Mouse (Mus musculus): ENCODE results near the gene Zc2hc1c. TPM values are rescaled to one million over a fixed set of nuclear protein-coding genes. Genes with fewer than 3 reads are reported as not detected.

Gene Zc2hc1c
- polyA plus RNA-seq, 1 experiment from 2014 or later = 1.6 TPM

DNA sequence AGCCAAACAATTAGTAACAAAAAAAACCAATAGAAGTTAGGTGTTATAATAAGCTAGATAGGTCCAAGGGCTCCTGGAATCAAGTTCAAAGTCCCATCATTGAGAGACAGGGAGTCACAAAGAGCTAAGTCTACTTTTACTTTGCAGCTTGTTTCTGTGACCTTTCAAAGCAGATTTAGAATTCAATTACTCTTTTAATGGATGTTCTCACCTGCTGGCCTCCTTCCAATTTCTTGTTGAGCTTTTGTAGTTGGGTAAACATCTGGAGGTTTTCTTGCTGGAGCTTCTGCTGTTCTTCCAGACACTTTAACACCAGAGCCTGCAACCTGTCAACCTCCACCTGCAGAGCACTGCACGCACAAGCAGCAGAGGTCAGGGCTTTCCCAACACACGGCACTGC lies 14.9 kb downstream of the Zc2hc1c start:
- Histone ChIP-seq H3K27me3 (no peaks in the 10 kb centered on the region), H3K9me3 (no peaks in the 10 kb centered on the region), H3K27ac (no peak overlapping the region), H3K4me2 (no peak overlapping the region), H3K9ac (no peak overlapping the region), H3K4me1 (no peaks in the 10 kb centered on the region), H3K36me3 (replicated peaks) (peaks cover 86% of the 10 kb centered on the region), H3K4me3 (replicated peaks) (no peak overlapping the region)
- ATAC-seq (ENCODE audit: low FRiP score) = no peak
- WGBS = 88% methylated on average over 2 of the region's 2 CpGs

DNA sequence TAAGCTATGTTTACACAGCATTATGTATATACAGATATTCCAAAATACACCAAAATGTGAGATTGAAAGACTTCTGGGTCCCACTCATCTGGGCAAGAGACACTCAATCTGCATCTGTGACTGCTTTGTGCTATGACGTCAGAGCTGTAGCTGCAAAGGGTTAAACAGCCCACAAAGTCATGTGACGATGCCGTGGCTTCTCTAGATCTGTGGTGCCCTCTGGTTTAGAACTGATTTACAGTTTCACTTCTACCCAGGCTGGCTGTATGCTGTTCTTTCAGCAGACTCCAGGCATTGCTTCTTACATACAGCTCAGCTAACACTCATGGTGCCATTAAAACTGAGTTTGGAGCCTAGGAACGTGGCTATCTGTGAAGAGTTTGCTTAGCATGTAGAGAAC lies 16.3 kb downstream of the Zc2hc1c start:
- no peaks in the 10 kb centered on the region for H3K4me1 ChIP-seq
- no peak overlapping the region for H3K27ac ChIP-seq
- H3K4me3 ChIP-seq (replicated peaks) = no peak overlapping the region
- H3K9me3 ChIP-seq = no peaks in the 10 kb centered on the region
- ATAC-seq (ENCODE audit: low FRiP score) = no peak
- H3K36me3 ChIP-seq (replicated peaks) = peaks cover 92% of the 10 kb centered on the region
- no peaks in the 10 kb centered on the region for H3K27me3 ChIP-seq
- no peak overlapping the region for H3K9ac ChIP-seq
- no peak overlapping the region for H3K4me2 ChIP-seq
- WGBS = 79% methylated on average over 4 of the region's 4 CpGs

DNA sequence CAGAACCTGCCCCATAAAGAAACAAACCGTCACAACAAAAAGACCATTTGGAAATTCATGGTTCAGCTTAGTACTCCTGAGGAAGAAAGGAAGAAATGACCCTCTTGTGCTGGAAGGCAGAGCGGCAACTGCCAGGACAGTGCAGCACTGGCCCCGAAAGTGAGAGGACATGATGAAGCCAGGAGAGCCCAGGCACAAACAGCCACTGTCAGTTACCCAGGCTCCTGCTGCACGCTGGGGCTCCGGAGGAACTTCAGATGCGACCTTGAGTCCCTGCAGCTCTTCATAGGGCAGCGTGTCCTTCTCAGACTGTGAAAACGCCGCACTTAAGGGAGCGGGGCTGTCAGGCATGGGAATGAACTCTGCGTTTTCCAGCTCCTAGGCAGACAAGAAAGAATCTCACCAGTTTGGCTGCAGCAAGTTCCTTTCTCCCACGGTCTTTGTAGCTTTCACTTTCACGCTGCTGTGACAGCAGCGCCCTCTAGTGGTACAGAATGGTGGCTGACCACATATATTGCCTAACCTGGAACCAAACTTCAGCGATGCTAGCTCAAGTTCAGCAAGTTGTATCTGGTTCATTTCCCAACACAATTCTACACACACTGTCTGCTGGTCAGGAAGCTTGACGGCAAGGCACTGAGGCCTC lies 17.0 kb downstream of the Zc2hc1c start:
- H3K4me3 ChIP-seq (replicated peaks) = no peak overlapping the region
- H3K9ac ChIP-seq = no peak overlapping the region
- H3K27me3 ChIP-seq = no peaks in the 10 kb centered on the region
- H3K27ac ChIP-seq = no peak overlapping the region
- no peak overlapping the region for H3K4me2 ChIP-seq
- 53% methylated on average over 16 of the region's 16 CpGs for WGBS
- no peak for ATAC-seq (ENCODE audit: low FRiP score)
- H3K9me3 ChIP-seq = no peaks in the 10 kb centered on the region
- no peaks in the 10 kb centered on the region for H3K4me1 ChIP-seq
- H3K36me3 ChIP-seq (replicated peaks) = peaks cover 92% of the 10 kb centered on the region

DNA sequence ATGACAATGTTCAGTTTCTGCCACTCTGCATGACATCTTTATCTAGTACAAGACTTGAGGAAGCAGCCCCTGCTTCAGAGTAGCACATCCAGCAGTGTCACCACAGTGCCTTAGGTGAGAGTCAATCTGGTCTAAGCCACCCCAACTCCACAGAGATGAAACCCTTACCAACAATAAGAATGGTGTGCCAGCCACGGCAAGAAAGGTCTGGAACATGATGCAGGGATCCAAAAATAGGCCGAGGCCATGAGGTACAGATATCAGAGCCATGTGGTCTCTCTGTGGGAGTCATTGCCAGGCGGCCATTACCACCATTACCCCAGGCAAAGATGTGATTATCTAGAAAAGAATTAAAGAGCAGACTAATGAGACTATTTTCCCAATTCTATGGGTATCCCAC lies 20.3 kb downstream of the Zc2hc1c start:
- Histone ChIP-seq H3K27me3 (no peaks in the 10 kb centered on the region), H3K9ac (no peak overlapping the region), H3K4me2 (no peak overlapping the region), H3K9me3 (no peaks in the 10 kb centered on the region), H3K36me3 (replicated peaks) (peaks cover 94% of the 10 kb centered on the region), H3K27ac (no peak overlapping the region), H3K4me3 (replicated peaks) (no peak overlapping the region), H3K4me1 (no peaks in the 10 kb centered on the region)
- ATAC-seq (ENCODE audit: low FRiP score) = no peak
- WGBS = 78% methylated on average over 3 of the region's 3 CpGs

DNA sequence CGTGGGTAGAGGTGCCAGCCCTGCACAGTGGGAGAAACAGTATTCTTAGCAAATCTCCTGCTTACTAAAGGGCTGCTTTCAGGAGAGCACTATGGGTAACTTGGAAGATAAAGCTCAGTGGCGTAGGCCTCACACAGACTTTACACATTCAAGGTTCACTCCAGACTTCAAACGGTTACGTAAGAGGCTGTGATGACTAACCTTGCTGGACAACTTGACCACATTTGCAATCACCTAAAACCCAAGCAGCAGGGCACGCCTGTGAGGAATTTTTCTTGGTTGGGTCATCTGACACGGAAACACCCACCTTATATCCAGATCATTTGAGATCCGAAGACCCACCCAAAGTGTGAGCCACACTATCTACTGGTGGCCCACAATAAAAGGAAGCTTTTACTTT lies 41.8 kb downstream of the Zc2hc1c start:
- Histone ChIP-seq H3K4me3 (replicated peaks) (no peak overlapping the region), H3K4me1 (no peaks in the 10 kb centered on the region), H3K9ac (no peak overlapping the region), H3K27me3 (no peaks in the 10 kb centered on the region), H3K9me3 (no peaks in the 10 kb centered on the region), H3K36me3 (replicated peaks) (peaks cover 82% of the 10 kb centered on the region), H3K27ac (no peak overlapping the region), H3K4me2 (no peak overlapping the region)
- 93% methylated on average over 7 of the region's 7 CpGs for WGBS
- no peak for ATAC-seq (ENCODE audit: low FRiP score)

DNA sequence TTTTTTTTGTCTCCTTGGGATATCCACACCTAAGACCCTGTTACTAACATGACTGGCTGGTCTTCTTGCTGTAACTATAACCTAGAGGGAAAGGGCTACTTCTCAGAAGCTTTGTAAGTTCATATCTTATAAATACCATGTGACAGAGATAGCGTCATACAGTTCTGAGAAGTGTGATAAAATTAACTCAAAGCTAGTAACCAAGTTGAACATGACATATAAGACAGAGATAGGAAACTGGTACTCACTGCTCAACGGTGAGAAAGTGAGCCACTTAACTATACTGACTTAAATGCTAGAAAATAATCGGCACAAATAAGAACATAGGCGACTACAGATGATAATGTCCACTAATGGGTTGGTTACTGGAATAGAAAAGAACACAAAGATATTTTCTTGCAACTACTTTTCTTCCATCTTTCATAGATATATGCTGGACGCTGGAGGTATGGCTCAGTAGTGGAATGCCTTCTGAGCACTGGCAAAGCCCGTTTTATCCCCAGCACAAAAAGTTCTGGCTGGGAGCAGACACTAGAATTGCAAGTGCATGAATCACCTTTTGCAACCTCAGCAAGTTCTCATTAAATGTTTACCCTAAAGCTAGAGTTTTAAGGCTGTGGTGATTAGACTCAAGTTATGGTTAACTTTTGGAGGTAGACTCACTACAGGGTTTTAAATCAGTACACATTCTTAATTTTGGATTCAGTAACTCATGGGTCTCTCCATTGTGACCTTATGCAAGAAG lies 49.3 kb downstream of the Zc2hc1c start:
- H3K4me1 ChIP-seq = peaks cover 19% of the 10 kb centered on the region

DNA sequence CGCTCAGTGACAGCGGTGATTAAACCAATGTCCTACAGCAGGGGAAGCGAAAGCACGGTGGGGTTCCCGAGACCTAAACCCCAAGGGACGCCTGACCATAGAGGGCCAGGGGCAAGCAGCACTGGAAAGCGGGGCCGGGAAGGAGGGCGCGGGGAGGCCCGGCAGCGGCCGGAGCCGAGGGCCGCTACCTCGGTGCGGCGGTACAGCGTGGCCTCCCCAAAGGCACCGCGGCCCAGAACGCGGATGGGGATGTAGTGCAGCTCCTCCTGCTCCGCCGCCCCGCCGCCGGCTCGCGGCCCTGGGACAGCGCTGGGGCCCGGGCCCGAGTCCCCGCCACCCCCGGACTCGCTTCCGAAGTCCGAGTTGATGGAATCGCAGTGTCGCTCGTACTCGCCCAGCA lies 50.4 kb downstream of the Zc2hc1c start:
- WGBS = under 1% methylated on average over 42 of the region's 42 CpGs
- H3K9ac ChIP-seq = peak overlapping the region; percentile 93
- H3K36me3 ChIP-seq (replicated peaks) = peaks cover 29% of the 10 kb centered on the region
- H3K27me3 ChIP-seq = no peaks in the 10 kb centered on the region
- peak; percentile 69 for ATAC-seq (ENCODE audit: low FRiP score)
- peaks cover 19% of the 10 kb centered on the region for H3K4me1 ChIP-seq
- peak overlapping the region; percentile 98 for H3K4me3 ChIP-seq (replicated peaks)
- H3K27ac ChIP-seq = peak overlapping the region; percentile 85
- peak overlapping the region; percentile 79 for H3K4me2 ChIP-seq
- no peaks in the 10 kb centered on the region for H3K9me3 ChIP-seq

More for the DNA sequence above, 49.3 kb downstream of the Zc2hc1c start:
- Histone ChIP-seq H3K9ac (0 out of 2 replicates have a peak overlapping the region, but pooled peaks have one; percentile 93), H3K27ac (no peak overlapping the region), H3K9me3 (no peaks in the 10 kb centered on the region), H3K27me3 (no peaks in the 10 kb centered on the region), H3K4me3 (replicated peaks) (peak overlapping the region; percentile 98; the same call in 1 of the 2 replicates), H3K36me3 (replicated peaks) (peaks cover 36% of the 10 kb centered on the region), H3K4me2 (peak overlapping the region; percentile 79)
- 87% methylated on average over 6 of the region's 6 CpGs for WGBS
- ATAC-seq (ENCODE audit: low FRiP score) = no peak

DNA sequence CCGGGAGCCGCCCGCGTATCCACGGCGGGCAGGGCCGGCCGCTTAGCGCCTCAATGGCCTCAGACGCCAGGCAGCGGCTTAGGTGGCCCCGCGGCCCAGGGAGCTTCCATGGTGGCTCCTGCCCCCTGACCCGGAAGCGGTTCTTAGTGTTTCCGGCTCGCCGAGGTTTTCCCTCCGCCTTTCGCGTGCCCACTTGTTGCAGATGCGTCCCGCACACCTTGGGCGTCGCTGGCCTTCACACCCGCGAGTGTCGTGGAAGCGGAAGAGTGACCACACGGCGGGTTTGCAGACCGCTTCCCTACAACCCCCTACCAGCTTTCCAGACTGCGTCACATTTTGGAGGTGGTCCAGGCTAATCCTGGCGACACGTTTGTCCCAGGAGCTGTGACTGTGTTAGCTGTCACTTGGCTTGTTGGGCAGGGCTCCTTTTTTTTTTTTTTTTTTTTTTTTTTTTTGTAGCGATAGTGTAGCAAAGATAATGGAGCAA lies 50.9 kb downstream of the Zc2hc1c start, which contains the start of gene Nek9:
Gene Nek9, minus strand, starts transcription at position 120 of the 487 bp plus-strand sequence.
- Histone ChIP-seq H3K9me3 (no peaks in the 10 kb centered on the region), H3K27me3 (no peaks in the 10 kb centered on the region), H3K9ac (peak within 1 kb of the TSS; percentile 93), H3K4me1 (peaks cover 19% of the 10 kb centered on the region), H3K4me3 (replicated peaks) (peak within 1 kb of the TSS; percentile 98), H3K4me2 (peak within 1 kb of the TSS; percentile 79), H3K36me3 (replicated peaks) (peaks cover 24% of the 10 kb centered on the region), H3K27ac (peak within 1 kb of the TSS; percentile 85)
- WGBS = under 1% methylated on average over 36 of the region's 36 CpGs
- peak; percentile 86 for ATAC-seq (ENCODE audit: low FRiP score)

DNA sequence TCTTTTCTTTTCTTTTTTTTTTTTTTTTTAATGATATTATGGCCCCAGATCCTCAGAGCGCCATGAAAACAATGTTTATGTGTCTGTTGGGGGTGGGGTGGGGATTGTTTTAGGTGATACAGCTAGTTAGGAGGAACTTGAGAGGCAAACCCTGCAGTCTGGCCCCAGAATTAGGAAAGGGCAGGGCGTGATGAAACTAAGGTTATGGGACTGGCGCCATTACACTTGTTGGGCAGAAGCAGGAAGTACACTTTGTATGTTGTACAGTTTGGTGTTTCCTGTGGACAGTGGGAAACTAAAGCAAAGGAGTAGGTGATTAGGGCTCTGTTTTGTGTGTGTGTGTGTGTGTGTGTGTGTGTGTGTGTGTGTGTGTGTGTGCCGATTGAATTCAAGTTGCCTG lies 51.6 kb downstream of the Zc2hc1c start:
- H3K36me3 ChIP-seq (replicated peaks) = peaks cover 19% of the 10 kb centered on the region
- H3K9ac ChIP-seq = no peak overlapping the region
- no peak for ATAC-seq (ENCODE audit: low FRiP score)
- 47% methylated on average over 4 of the region's 4 CpGs for WGBS
- H3K4me2 ChIP-seq = peak overlapping the region; percentile 79
- no peak overlapping the region for H3K27ac ChIP-seq
- H3K4me3 ChIP-seq (replicated peaks) = no peak overlapping the region
- peaks cover 19% of the 10 kb centered on the region for H3K4me1 ChIP-seq
- no peaks in the 10 kb centered on the region for H3K27me3 ChIP-seq
- no peaks in the 10 kb centered on the region for H3K9me3 ChIP-seq

DNA sequence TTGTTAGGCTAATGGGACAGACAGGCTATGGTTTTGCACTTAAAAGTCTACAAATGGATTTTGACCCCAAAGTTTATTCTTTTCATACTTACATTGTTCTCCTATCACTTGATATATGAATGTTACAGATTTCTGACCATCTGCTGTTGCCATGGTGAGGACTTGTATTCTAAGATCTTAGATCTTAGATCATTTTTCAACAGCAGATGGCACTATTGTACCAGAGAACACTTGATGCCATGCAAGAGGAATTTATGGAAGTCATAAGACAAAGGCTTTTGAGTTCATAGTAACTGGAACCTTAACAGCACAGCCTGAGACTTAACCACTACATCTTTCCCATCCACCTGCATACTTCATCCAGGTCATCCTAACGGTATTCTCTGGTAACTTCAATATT lies 52.7 kb downstream of the Zc2hc1c start:
- peaks cover 14% of the 10 kb centered on the region for H3K36me3 ChIP-seq (replicated peaks)
- H3K4me2 ChIP-seq = no peak overlapping the region
- no peak overlapping the region for H3K4me3 ChIP-seq (replicated peaks)
- H3K9ac ChIP-seq = no peak overlapping the region
- WGBS = 88% methylated on average over 1 of the region's 1 CpGs
- peaks cover 19% of the 10 kb centered on the region for H3K4me1 ChIP-seq
- 0 out of 2 replicates have a peak, but pooled peaks have one; percentile 12 for ATAC-seq (ENCODE audit: low FRiP score)
- H3K27me3 ChIP-seq = no peaks in the 10 kb centered on the region
- H3K27ac ChIP-seq = no peak overlapping the region
- H3K9me3 ChIP-seq = no peaks in the 10 kb centered on the region

DNA sequence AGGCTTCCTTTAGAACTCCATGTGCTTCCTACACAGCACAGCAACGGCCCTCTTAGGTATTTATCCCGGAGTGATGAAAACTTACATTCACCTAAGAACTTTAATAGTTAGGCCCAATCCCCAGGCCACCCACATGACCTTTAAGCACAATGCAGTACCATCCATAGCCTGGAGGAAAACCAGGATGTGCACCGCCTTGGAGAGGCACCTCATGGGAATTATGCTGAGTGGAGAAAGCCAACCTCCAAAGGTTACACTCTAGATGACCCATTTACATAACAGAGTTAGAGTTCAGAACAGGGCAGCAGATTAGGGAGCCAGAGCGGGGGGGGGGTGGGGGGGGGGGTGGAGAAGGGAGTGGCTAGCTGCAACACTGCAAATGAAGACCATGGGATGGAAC lies 53.9 kb downstream of the Zc2hc1c start:
- H3K9ac ChIP-seq = no peak overlapping the region

DNA sequence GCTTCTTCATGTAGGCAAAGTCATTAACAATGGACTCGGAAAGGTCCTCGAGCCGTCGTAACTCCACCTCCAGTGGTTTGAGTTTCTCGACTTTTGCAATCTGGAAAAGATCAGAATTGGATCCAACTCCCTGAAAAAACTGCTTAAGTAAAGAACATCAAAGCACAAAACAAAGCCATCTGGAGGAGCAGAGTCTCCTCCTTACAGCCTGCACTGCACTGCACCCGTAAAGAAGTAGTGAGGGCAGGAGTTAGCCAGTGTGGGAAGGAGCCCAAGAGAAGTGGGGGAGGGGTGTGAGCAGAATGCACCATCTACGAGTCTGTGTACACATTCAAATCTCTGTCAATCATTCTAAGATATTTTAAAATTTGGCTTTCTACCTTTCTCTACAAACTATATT lies 55.9 kb downstream of the Zc2hc1c start:
- Histone ChIP-seq H3K4me3 (replicated peaks) (no peak overlapping the region), H3K9me3 (no peaks in the 10 kb centered on the region), H3K9ac (no peak overlapping the region), H3K27ac (no peak overlapping the region), H3K4me1 (peaks cover 10% of the 10 kb centered on the region), H3K4me2 (no peak overlapping the region), H3K27me3 (no peaks in the 10 kb centered on the region), H3K36me3 (replicated peaks) (peaks cover 31% of the 10 kb centered on the region)
- ATAC-seq (ENCODE audit: low FRiP score) = no peak
- 77% methylated on average over 7 of the region's 7 CpGs for WGBS

More for the DNA sequence above, 53.9 kb downstream of the Zc2hc1c start:
- H3K4me3 ChIP-seq (replicated peaks) = no peak overlapping the region
- peaks cover 14% of the 10 kb centered on the region for H3K36me3 ChIP-seq (replicated peaks)
- H3K27me3 ChIP-seq = no peaks in the 10 kb centered on the region
- 0 out of 2 replicates have a peak, but pooled peaks have one; percentile 13 for ATAC-seq (ENCODE audit: low FRiP score)
- H3K4me2 ChIP-seq = no peak overlapping the region
- H3K27ac ChIP-seq = no peak overlapping the region
- peaks cover 19% of the 10 kb centered on the region for H3K4me1 ChIP-seq
- 78% methylated on average over 3 of the region's 4 CpGs for WGBS
- no peaks in the 10 kb centered on the region for H3K9me3 ChIP-seq

Data from forebrain, embryonic 12.5 days (tissue).